16 mouse cellular contexts compared by ENCODE assay signal in genomic region chr17:88553473-88554087, GRCm38 (mm10). TPM values are rescaled to one million over a fixed set of nuclear protein-coding genes. Genes with fewer than 3 reads are reported as not detected.
DNase-seq lines count a peak whose midpoint lies in the region; ATAC-seq and TF ChIP-seq lines count a peak whose summit lies in the region.
"Had no signal": no experiment of that assay in that cellular context is flagged by ENCODE, and none has a peak within 500 bp of the region (broad histone marks: within the 10 kb centered on the region; RNA-seq: fewer than 3 reads in every experiment).

No protein-coding gene starts in this region.

- no peak overlapping the region for H3K4me3 ChIP-seq in heart, embryonic 16.5 days (ENCODE audit: low read length)
- no peak overlapping the region for H3K4me3 ChIP-seq in lung, embryonic 14.5 days (ENCODE audit: low read depth, low read length)
- no peak overlapping the region for H3K4me3 ChIP-seq in intestine, postnatal 0 days (ENCODE audit: low read depth, low read length)
- H3K4me3 ChIP-seq in limb, embryonic 13.5 days, result no peak overlapping the region
- no peak overlapping the region for H3K4me3 ChIP-seq in left cerebral cortex, adult 2 months
- H3K4me3 ChIP-seq: embryonic facial prominence, embryonic 13.5 days; heart, embryonic 13.5 days; liver, embryonic 13.5 days; midbrain, embryonic 10.5 days had no signal

- no peaks in the 10 kb centered on the region for H3K27me3 ChIP-seq in heart, embryonic 16.5 days (ENCODE audit: control insufficient read depth, insufficient read depth, low read length)
- no peaks in the 10 kb centered on the region for H3K27me3 ChIP-seq in lung, embryonic 14.5 days (ENCODE audit: insufficient read depth, low read length)
- no peaks in the 10 kb centered on the region for H3K27me3 ChIP-seq in intestine, postnatal 0 days (replicated peaks; ENCODE audit: control insufficient read depth, insufficient read depth, low read length)
- no peaks in the 10 kb centered on the region for H3K27me3 ChIP-seq in limb, embryonic 13.5 days
- H3K27me3 ChIP-seq: embryonic facial prominence, embryonic 13.5 days; heart, embryonic 13.5 days; liver, embryonic 13.5 days; Patski had no signal

- ATAC-seq in heart, embryonic 16.5 days (replicated peaks; ENCODE audit: extremely low read depth, insufficient read depth, low FRiP score), result no peak
- ATAC-seq in lung, embryonic 14.5 days (ENCODE audit: insufficient read depth), result 0 out of 2 replicates have a peak, but pooled peaks have one; percentile 4
- peak; percentile 95 for ATAC-seq in intestine, postnatal 0 days
- ATAC-seq in limb, embryonic 13.5 days (ENCODE audit: low FRiP score, low read depth), result peak; percentile 16; the same call in 1 of the 2 replicates
- ATAC-seq: Patski had no signal

- intact Hi-C loops in left cerebral cortex, adult 2 months (cut with DNase I), result no loop called here

- H3K9me3 ChIP-seq in heart, embryonic 16.5 days (replicated peaks; ENCODE audit: control insufficient read depth, low read length), result no peaks in the 10 kb centered on the region
- no peaks in the 10 kb centered on the region for H3K9me3 ChIP-seq in lung, embryonic 14.5 days (ENCODE audit: low read depth, low read length)
- no peaks in the 10 kb centered on the region for H3K9me3 ChIP-seq in intestine, postnatal 0 days (ENCODE audit: control insufficient read depth)
- H3K9me3 ChIP-seq in limb, embryonic 13.5 days, result no peaks in the 10 kb centered on the region
- H3K9me3 ChIP-seq: embryonic facial prominence, embryonic 13.5 days; heart, embryonic 13.5 days; liver, embryonic 13.5 days; midbrain, embryonic 10.5 days had no signal

- WGBS in heart, embryonic 16.5 days, result 86% methylated on average over 11 of the region's 11 CpGs
- 81% methylated on average over 11 of the region's 11 CpGs for WGBS in lung, embryonic 14.5 days
- WGBS in intestine, postnatal 0 days, result 54% methylated on average over 11 of the region's 11 CpGs
- 76% methylated on average over 11 of the region's 11 CpGs for WGBS in limb, embryonic 13.5 days

- TF ChIP-seq CTCF in lung, embryonic 14.5 days (IDR thresholded peaks at IDR 0.05; ENCODE audit: low read depth), result no peak
- TF ChIP-seq CTCF in intestine, postnatal 0 days (IDR thresholded peaks at IDR 0.05; ENCODE audit: low read depth), result no peak
- no peak for TF ChIP-seq CTCF in left cerebral cortex, adult 2 months (IDR thresholded peaks at IDR 0.05)

- H3K36me3 ChIP-seq in heart, embryonic 16.5 days (ENCODE audit: control insufficient read depth, insufficient read depth), result peaks cover 14% of the 10 kb centered on the region
- H3K36me3 ChIP-seq in lung, embryonic 14.5 days (ENCODE audit: insufficient read depth), result peaks cover 40% of the 10 kb centered on the region
- H3K36me3 ChIP-seq in intestine, postnatal 0 days (ENCODE audit: control insufficient read depth, insufficient read depth), result peaks cover 48% of the 10 kb centered on the region
- peaks cover 41% of the 10 kb centered on the region for H3K36me3 ChIP-seq in limb, embryonic 13.5 days

- H3K4me2 ChIP-seq in heart, embryonic 16.5 days (ENCODE audit: low read depth, low read length), result no peak overlapping the region
- H3K4me2 ChIP-seq in lung, embryonic 14.5 days, result no peak overlapping the region
- no peak overlapping the region for H3K4me2 ChIP-seq in intestine, postnatal 0 days (replicated peaks; ENCODE audit: low read depth)
- no peak overlapping the region for H3K4me2 ChIP-seq in limb, embryonic 13.5 days (replicated peaks)
- H3K4me2 ChIP-seq: embryonic facial prominence, embryonic 13.5 days; heart, embryonic 13.5 days; liver, embryonic 13.5 days had no signal

- H3K4me1 ChIP-seq in heart, embryonic 16.5 days (ENCODE audit: control insufficient read depth, insufficient read depth, low read length), result 0 out of 2 replicates have a peak, but pooled peaks cover 3% of the 10 kb centered on the region
- H3K4me1 ChIP-seq in lung, embryonic 14.5 days (ENCODE audit: insufficient read depth), result no peaks in the 10 kb centered on the region
- peaks cover 3% of the 10 kb centered on the region; the same call in 1 of the 2 replicates for H3K4me1 ChIP-seq in intestine, postnatal 0 days (replicated peaks; ENCODE audit: control insufficient read depth, insufficient read depth, low read length)
- peaks cover 21% of the 10 kb centered on the region for H3K4me1 ChIP-seq in limb, embryonic 13.5 days

- H3K27ac ChIP-seq in heart, embryonic 16.5 days (ENCODE audit: low read length), result peak overlapping the region; percentile 37; the same call in 1 of the 2 replicates
- H3K27ac ChIP-seq in lung, embryonic 14.5 days (ENCODE audit: low read depth), result no peak overlapping the region
- peak overlapping the region; percentile 75 for H3K27ac ChIP-seq in intestine, postnatal 0 days (ENCODE audit: low read depth, low read length)
- peak overlapping the region; percentile 55; the same call in 1 of the 2 replicates for H3K27ac ChIP-seq in limb, embryonic 13.5 days
- H3K27ac ChIP-seq in left cerebral cortex, adult 2 months, result no peak overlapping the region
- H3K27ac ChIP-seq: embryonic facial prominence, embryonic 13.5 days; heart, embryonic 13.5 days; liver, embryonic 13.5 days had no signal

- H3K9ac ChIP-seq in heart, embryonic 16.5 days (ENCODE audit: low read length), result no peak overlapping the region
- H3K9ac ChIP-seq in lung, embryonic 14.5 days, result no peak overlapping the region
- no peak overlapping the region for H3K9ac ChIP-seq in intestine, postnatal 0 days (ENCODE audit: low read depth, low read length)
- 0 out of 2 replicates have a peak overlapping the region, but pooled peaks have one; percentile 31 for H3K9ac ChIP-seq in limb, embryonic 13.5 days
- H3K9ac ChIP-seq: embryonic facial prominence, embryonic 13.5 days; heart, embryonic 13.5 days; liver, embryonic 13.5 days had no signal

- DNase-seq in heart, adult 18-20 months, result no peak
- DNase-seq in lung, embryonic 14.5 days, result no peak
- no peak for DNase-seq in lung, postnatal 4 days
- DNase-seq in right cerebral cortex, postnatal 4 days, result no peak
- no peak for DNase-seq in left cerebral cortex, adult 2 months (ENCODE audit: extremely low spot score in 1 of 2, low spot score in 2 of 2)
- DNase-seq: cerebellum, adult 11 months; cerebellum, postnatal 36 days; liver, embryonic 13.5 days; right cerebral cortex, adult 18-20 months had no signal

RNA-seq across cellular contexts. Expression of gene Ppp1r21, which starts 23.7 kb away (rescaled TPM):
- polyA plus RNA-seq in heart, embryonic 16.5 days (2015; fragmentation: Nextera tagmentation; extraction: Ambion mirVana), result 12.4 and 14.1 TPM in 2 replicates
- total RNA-seq in heart, adult 18-20 months (2021), result 10 to 100 TPM; 10.1 to 10.8 TPM
- 26.4 and 28.7 TPM in 2 replicates for polyA plus RNA-seq in lung, embryonic 14.5 days (2014; fragmentation: Nextera tagmentation; extraction: Ambion mirVana)
- 25.8 and 27.2 TPM in 2 replicates for polyA plus RNA-seq in intestine, postnatal 0 days (2015; fragmentation: Nextera tagmentation; extraction: Ambion mirVana)
- 22.3 and 23.6 TPM in 2 replicates for polyA plus RNA-seq in limb, embryonic 13.5 days (2015; fragmentation: Nextera tagmentation; extraction: Ambion mirVana)
- total RNA-seq in left cerebral cortex, adult 2 months (2021), result 10 to 100 TPM; 77.3 to 79.5 TPM

RNA-seq across cellular contexts. Expression of gene Ston1, which starts 43.9 kb away (rescaled TPM):
- 4.7 and 5.0 TPM in 2 replicates for polyA plus RNA-seq in heart, embryonic 16.5 days (2015; fragmentation: Nextera tagmentation; extraction: Ambion mirVana)
- 10 to 100 TPM; 19.3 to 20.6 TPM for total RNA-seq in heart, adult 18-20 months (2021)
- 11.0 and 11.7 TPM in 2 replicates for polyA plus RNA-seq in lung, embryonic 14.5 days (2014; fragmentation: Nextera tagmentation; extraction: Ambion mirVana)
- 3.7 and 3.9 TPM in 2 replicates for polyA plus RNA-seq in intestine, postnatal 0 days (2015; fragmentation: Nextera tagmentation; extraction: Ambion mirVana)
- 9.2 and 9.8 TPM in 2 replicates for polyA plus RNA-seq in limb, embryonic 13.5 days (2015; fragmentation: Nextera tagmentation; extraction: Ambion mirVana)
- 1 to 10 TPM; 6.1 to 7.4 TPM for total RNA-seq in left cerebral cortex, adult 2 months (2021)

Comparison
In these comparisons a context has a peak if more than half of its experiments do, and no peak if none do; other contexts are left out.
1. H3K27ac ChIP-seq: peak in heart, embryonic 16.5 days (single experiment), intestine, postnatal 0 days (single experiment) and limb, embryonic 13.5 days (single experiment); none in lung, embryonic 14.5 days (single experiment) and left cerebral cortex, adult 2 months (single experiment).